Mouse (Mus musculus) heart, embryonic 12.5 days (tissue): ENCODE results near the gene Nipal4. TPM values are rescaled to one million over a fixed set of nuclear protein-coding genes. Genes with fewer than 3 reads are reported as not detected.

ENCODE experiments used
- ATAC-seq: fragments of 200-750 bp; cut with Nextera tagmentation; 2 replicates; pipeline ENCODE4 v1.8.0; 2017; ENCODE audit warnings: moderate TSS enrichment, moderate library complexity; ENCODE audit not compliant: insufficient number of reproducible peaks, low FRiP score
- H3K27ac ChIP-seq: fragments of 300-500 bp; sonication (generic); 2 replicates; pipeline ENCODE4 v1.5.1; 2016; ENCODE audit warnings: mild to moderate bottlenecking, moderate library complexity; ENCODE audit not compliant: poor library complexity, severe bottlenecking
- H3K27me3 ChIP-seq: fragments of 300-500 bp; sonication (generic); replicated peaks from 2 replicates; pipeline ENCODE4 v1.6.1; 2016; ENCODE audit warnings: mild to moderate bottlenecking, moderate library complexity
- H3K36me3 ChIP-seq: fragments of 300-500 bp; sonication (generic); 2 replicates; pipeline ENCODE4 v1.6.1; 2016; ENCODE audit warnings: mild to moderate bottlenecking, moderate library complexity
- H3K4me1 ChIP-seq: fragments of 300-500 bp; sonication (generic); replicated peaks from 2 replicates; pipeline ENCODE4 v1.6.1; 2016; ENCODE audit warnings: mild to moderate bottlenecking
- H3K4me2 ChIP-seq: fragments of 300-500 bp; sonication (generic); 2 replicates; pipeline ENCODE4 v1.6.1; 2016; ENCODE audit warnings: mild to moderate bottlenecking, moderate library complexity
- H3K4me3 ChIP-seq: fragments of 300-500 bp; sonication (generic); 2 replicates; pipeline ENCODE4 v1.5.1; 2016; ENCODE audit warnings: mild to moderate bottlenecking
- H3K9ac ChIP-seq: fragments of 300-500 bp; sonication (generic); 2 replicates; pipeline ENCODE4 v1.6.1; 2016; ENCODE audit warnings: mild to moderate bottlenecking, moderate library complexity
- H3K9me3 ChIP-seq: fragments of 300-500 bp; sonication (generic); replicated peaks from 2 replicates; pipeline ENCODE4 v1.6.1; 2016; ENCODE audit warnings: mild to moderate bottlenecking, moderate library complexity
- WGBS: fragments of 180-500 bp; shearing (Covaris S2); methylation state at CpG from one replicate; pipeline ENCODE4 v1.1.7; 2016; 5-methylcytosine and 5-hydroxymethylcytosine counted together
- polyA plus RNA-seq: library from polyadenylated mRNA; unstranded; fragments of >200 nt; fragmentation: Nextera tagmentation; extraction: Ambion mirVana; gene quantifications from 2 replicates; pipeline ENCODE4 v1.2.1, GENCODE M21; 2016

Gene Nipal4
- 21.7 and 22.9 TPM in 2 replicates for polyA plus RNA-seq

GRCm38 (mm10) chr11:46165866-46166585 lies at the start of gene Nipal4:
Gene Nipal4, minus strand, starts transcription at chr11:46166508.
- Histone ChIP-seq H3K4me2 (peak within 1 kb of the TSS; percentile 94), H3K27ac (peak within 1 kb of the TSS; percentile 59), H3K27me3 (no peaks in the 10 kb centered on the region), H3K4me1 (peaks cover 15% of the 10 kb centered on the region), H3K9ac (peak within 1 kb of the TSS; percentile 82), H3K36me3 (peaks cover 4% of the 10 kb centered on the region; the same call in 1 of the 2 replicates), H3K9me3 (no peaks in the 10 kb centered on the region), H3K4me3 (peak within 1 kb of the TSS; percentile 71)
- ATAC-seq: peak; percentile 84
- 1% methylated on average over 40 of the region's 40 CpGs for WGBS

- H3K36me3 ChIP-seq: no peaks in the 10 kb centered on the region
- H3K27ac ChIP-seq: peak overlapping the region; percentile 97
- no peaks in the 10 kb centered on the region for H3K9me3 ChIP-seq
- whole genome bisulfite sequencing: 11% methylated on average over 3 of the region's 3 CpGs
- ATAC-seq: peak; percentile 61
- peaks cover 66% of the 10 kb centered on the region for H3K4me1 ChIP-seq
- no peak overlapping the region for H3K4me3 ChIP-seq
- no peaks in the 10 kb centered on the region for H3K27me3 ChIP-seq
- peak overlapping the region; percentile 45; the same call in 1 of the 2 replicates for H3K4me2 ChIP-seq
- peak overlapping the region; percentile 40; the same call in 1 of the 2 replicates for H3K9ac ChIP-seq
Observed at GRCm38 (mm10) chr11:46215354-46215753, 49.0 kb upstream of the Nipal4 start.

GRCm38 (mm10) chr11:46214368-46215230 lies 48.3 kb upstream of the Nipal4 start:
- no peaks in the 10 kb centered on the region for H3K27me3 ChIP-seq
- peak overlapping the region; percentile 97 for H3K27ac ChIP-seq
- no peak overlapping the region for H3K4me3 ChIP-seq
- H3K4me1 ChIP-seq: peaks cover 66% of the 10 kb centered on the region
- H3K36me3 ChIP-seq: no peaks in the 10 kb centered on the region
- 9% methylated on average over 14 of the region's 14 CpGs for WGBS
- H3K9ac ChIP-seq: peak overlapping the region; percentile 40; the same call in 1 of the 2 replicates
- no peaks in the 10 kb centered on the region for H3K9me3 ChIP-seq
- ATAC-seq: peak; percentile 75
- H3K4me2 ChIP-seq: peak overlapping the region; percentile 45; the same call in 1 of the 2 replicates

GRCm38 (mm10) chr11:46213844-46214243 lies 47.5 kb upstream of the Nipal4 start:
- peak; percentile 46; the same call in 1 of the 2 replicates for ATAC-seq
- no peaks in the 10 kb centered on the region for H3K36me3 ChIP-seq

GRCm38 (mm10) chr11:46211858-46212257 lies 45.5 kb upstream of the Nipal4 start:
- WGBS: 20% methylated on average over 3 of the region's 3 CpGs
- no peak overlapping the region for H3K4me2 ChIP-seq
- H3K36me3 ChIP-seq: no peaks in the 10 kb centered on the region
- H3K9ac ChIP-seq: peak overlapping the region; percentile 25; the same call in 1 of the 2 replicates
- no peaks in the 10 kb centered on the region for H3K9me3 ChIP-seq
- peaks cover 62% of the 10 kb centered on the region for H3K4me1 ChIP-seq
- no peak for ATAC-seq
- no peaks in the 10 kb centered on the region for H3K27me3 ChIP-seq
- no peak overlapping the region for H3K4me3 ChIP-seq
- peak overlapping the region; percentile 84 for H3K27ac ChIP-seq

More at GRCm38 (mm10) chr11:46213844-46214243, 47.5 kb upstream of the Nipal4 start:
- Histone ChIP-seq H3K9me3 (no peaks in the 10 kb centered on the region), H3K4me3 (no peak overlapping the region), H3K9ac (no peak overlapping the region), H3K27ac (peak overlapping the region; percentile 97), H3K27me3 (no peaks in the 10 kb centered on the region), H3K4me2 (no peak overlapping the region), H3K4me1 (peaks cover 62% of the 10 kb centered on the region)
- WGBS: 20% methylated on average over 5 of the region's 5 CpGs

- H3K27ac ChIP-seq: peak overlapping the region; percentile 16; the same call in 1 of the 2 replicates
- WGBS: 40% methylated on average over 2 of the region's 2 CpGs
- peaks cover 69% of the 10 kb centered on the region for H3K4me1 ChIP-seq
- H3K4me2 ChIP-seq: no peak overlapping the region
- no peaks in the 10 kb centered on the region for H3K9me3 ChIP-seq
- no peak for ATAC-seq
- H3K27me3 ChIP-seq: no peaks in the 10 kb centered on the region
- H3K36me3 ChIP-seq: no peaks in the 10 kb centered on the region
- no peak overlapping the region for H3K4me3 ChIP-seq
- no peak overlapping the region for H3K9ac ChIP-seq
Observed at GRCm38 (mm10) chr11:46209884-46210283, 43.6 kb upstream of the Nipal4 start.

GRCm38 (mm10) chr11:46205639-46206409 lies 39.5 kb upstream of the Nipal4 start:
- peaks cover 58% of the 10 kb centered on the region for H3K4me1 ChIP-seq
- no peak overlapping the region for H3K9ac ChIP-seq
- 18% methylated on average over 17 of the region's 17 CpGs for whole genome bisulfite sequencing
- peak overlapping the region; percentile 59 for H3K27ac ChIP-seq
- no peak overlapping the region for H3K4me3 ChIP-seq
- 0 out of 2 replicates have a peak, but pooled peaks have one; percentile 24 for ATAC-seq
- no peaks in the 10 kb centered on the region for H3K9me3 ChIP-seq
- no peaks in the 10 kb centered on the region for H3K36me3 ChIP-seq
- no peak overlapping the region; the same call in 1 of the 2 replicates for H3K4me2 ChIP-seq
- H3K27me3 ChIP-seq: no peaks in the 10 kb centered on the region

GRCm38 (mm10) chr11:46204841-46205240 lies 38.5 kb upstream of the Nipal4 start:
- Histone ChIP-seq H3K36me3 (no peaks in the 10 kb centered on the region), H3K27me3 (no peaks in the 10 kb centered on the region), H3K4me3 (no peak overlapping the region), H3K4me2 (no peak overlapping the region), H3K27ac (peak overlapping the region; percentile 59; the same call in 1 of the 2 replicates), H3K9ac (no peak overlapping the region), H3K9me3 (no peaks in the 10 kb centered on the region), H3K4me1 (peaks cover 55% of the 10 kb centered on the region)
- ATAC-seq: no peak
- 87% methylated on average over 9 of the region's 9 CpGs for WGBS

GRCm38 (mm10) chr11:46202547-46202887 lies 36.2 kb upstream of the Nipal4 start:
- Histone ChIP-seq H3K4me1 (peaks cover 64% of the 10 kb centered on the region), H3K27ac (peak overlapping the region; percentile 91), H3K4me3 (0 out of 2 replicates have a peak overlapping the region, but pooled peaks have one; percentile 1), H3K9me3 (no peaks in the 10 kb centered on the region), H3K9ac (peak overlapping the region; percentile 4; the same call in 1 of the 2 replicates), H3K27me3 (no peaks in the 10 kb centered on the region), H3K4me2 (peak overlapping the region; percentile 58), H3K36me3 (peaks cover 3% of the 10 kb centered on the region; the same call in 1 of the 2 replicates)
- WGBS: 5% methylated on average over 10 of the region's 10 CpGs
- peak; percentile 26; the same call in 1 of the 2 replicates for ATAC-seq
